Mouse (Mus musculus) stomach, embryonic 15.5 days (tissue): ENCODE results near the gene Cyp4f13. TPM values are rescaled to one million over a fixed set of nuclear protein-coding genes. Genes with fewer than 3 reads are reported as not detected.

Source experiments
- ATAC-seq: fragments of 200-750 bp; cut with Nextera tagmentation; 2 replicates; pipeline ENCODE4 v1.8.0; 2017; ENCODE audit warnings: low read depth, moderate number of reproducible peaks, moderate TSS enrichment; ENCODE audit not compliant: insufficient read depth, low FRiP score
- H3K27ac ChIP-seq: fragments of 300-500 bp; sonication (generic); 2 replicates; pipeline ENCODE4 v1.5.1; 2015; ENCODE audit warnings: mild to moderate bottlenecking, inconsistent platforms
- H3K27me3 ChIP-seq: fragments of 300-500 bp; sonication (generic); replicated peaks from 2 replicates; pipeline ENCODE4 v1.6.1; 2015; ENCODE audit warnings: inconsistent platforms
- H3K36me3 ChIP-seq: fragments of 300-500 bp; sonication (generic); 2 replicates; pipeline ENCODE4 v1.6.1; 2015; ENCODE audit warnings: inconsistent platforms
- H3K4me1 ChIP-seq: fragments of 300-500 bp; sonication (generic); 2 replicates; pipeline ENCODE4 v1.6.1; 2015; ENCODE audit warnings: inconsistent platforms
- H3K4me2 ChIP-seq: fragments of 300-500 bp; sonication (generic); 2 replicates; pipeline ENCODE4 v1.6.1; 2015; ENCODE audit warnings: mild to moderate bottlenecking, inconsistent platforms
- H3K4me3 ChIP-seq: fragments of 300-500 bp; sonication (generic); replicated peaks from 2 replicates; pipeline ENCODE4 v1.5.1; 2015; ENCODE audit warnings: inconsistent platforms
- H3K9ac ChIP-seq: fragments of 300-500 bp; sonication (generic); 2 replicates; pipeline ENCODE4 v1.6.1; 2015; ENCODE audit warnings: inconsistent platforms
- H3K9me3 ChIP-seq: fragments of 300-500 bp; sonication (generic); 2 replicates; pipeline ENCODE4 v1.6.1; 2016; ENCODE audit warnings: inconsistent platforms
- WGBS: fragments of 180-500 bp; shearing (Covaris S2); methylation state at CpG from one replicate; pipeline ENCODE4 v1.1.7; 2015; 5-methylcytosine and 5-hydroxymethylcytosine counted together
- polyA plus RNA-seq: library from polyadenylated mRNA; unstranded; fragments of >200 nt; fragmentation: Nextera tagmentation; extraction: Ambion mirVana; gene quantifications from 2 replicates; pipeline ENCODE4 v1.2.1, GENCODE M21; 2015

The Cyp4f13 gene
- polyA plus RNA-seq, 1 experiment from 2014 or later: 18.4 TPM

- Histone ChIP-seq H3K36me3 (no peaks in the 10 kb centered on the region), H3K9me3 (no peaks in the 10 kb centered on the region), H3K9ac (no peak overlapping the region), H3K4me1 (peaks cover 13% of the 10 kb centered on the region), H3K4me2 (no peak overlapping the region), H3K27me3 (no peaks in the 10 kb centered on the region), H3K4me3 (no peak overlapping the region), H3K27ac (no peak overlapping the region)
- 62% methylated on average over 3 of the region's 3 CpGs for WGBS
- no peak for ATAC-seq
These were observed 2.7 kb downstream of the Cyp4f13 start for GRCm38 (mm10) chr17:32944402-32945035.

GRCm38 (mm10) chr17:32943661-32944060, 3.5 kb downstream of the Cyp4f13 start:
- Histone ChIP-seq H3K27me3 (no peaks in the 10 kb centered on the region), H3K4me2 (no peak overlapping the region)
- WGBS: 88% methylated on average over 3 of the region's 3 CpGs

GRCm38 (mm10) chr17:32939831-32940230, 7.4 kb downstream of the Cyp4f13 start:
- H3K4me1 ChIP-seq: no peaks in the 10 kb centered on the region
- H3K4me2 ChIP-seq: no peak overlapping the region
- H3K4me3 ChIP-seq: no peak overlapping the region
- no peak overlapping the region for H3K27ac ChIP-seq
- no peak for ATAC-seq
- H3K9me3 ChIP-seq: no peaks in the 10 kb centered on the region
- WGBS: 81% methylated on average over 4 of the region's 4 CpGs
- H3K9ac ChIP-seq: no peak overlapping the region
- H3K27me3 ChIP-seq: no peaks in the 10 kb centered on the region
- H3K36me3 ChIP-seq: no peaks in the 10 kb centered on the region

More at GRCm38 (mm10) chr17:32943661-32944060, 3.5 kb downstream of the Cyp4f13 start:
- Histone ChIP-seq H3K4me3 (no peak overlapping the region), H3K4me1 (peaks cover 13% of the 10 kb centered on the region), H3K27ac (no peak overlapping the region), H3K9me3 (no peaks in the 10 kb centered on the region), H3K36me3 (no peaks in the 10 kb centered on the region), H3K9ac (no peak overlapping the region)
- no peak for ATAC-seq

GRCm38 (mm10) chr17:32927803-32928202, 19.4 kb downstream of the Cyp4f13 start:
- no peak for ATAC-seq
- 78% methylated on average over 5 of the region's 5 CpGs for WGBS
- H3K4me3 ChIP-seq: no peak overlapping the region
- H3K4me2 ChIP-seq: no peak overlapping the region
- H3K27me3 ChIP-seq: no peaks in the 10 kb centered on the region
- no peaks in the 10 kb centered on the region for H3K36me3 ChIP-seq
- no peak overlapping the region for H3K27ac ChIP-seq
- no peak overlapping the region for H3K9ac ChIP-seq
- peaks cover 5% of the 10 kb centered on the region; the same call in 1 of the 2 replicates for H3K4me1 ChIP-seq
- no peaks in the 10 kb centered on the region for H3K9me3 ChIP-seq

- H3K9ac ChIP-seq: peak overlapping the region; percentile 37; the same call in 1 of the 2 replicates
- no peaks in the 10 kb centered on the region for H3K36me3 ChIP-seq
- peak overlapping the region; percentile 61; the same call in 1 of the 2 replicates for H3K27ac ChIP-seq
- ATAC-seq: peak; percentile 92
- no peaks in the 10 kb centered on the region for H3K9me3 ChIP-seq
- peak overlapping the region; percentile 86 for H3K4me2 ChIP-seq
- WGBS: 11% methylated on average over 32 of the region's 32 CpGs
- peak overlapping the region; percentile 52 for H3K4me3 ChIP-seq
- H3K4me1 ChIP-seq: peaks cover 5% of the 10 kb centered on the region; the same call in 1 of the 2 replicates
- H3K27me3 ChIP-seq: no peaks in the 10 kb centered on the region
These were observed 22.4 kb downstream of the Cyp4f13 start for GRCm38 (mm10) chr17:32924658-32925312.

- Histone ChIP-seq H3K4me3 (no peak overlapping the region), H3K27ac (no peak overlapping the region), H3K9ac (no peak overlapping the region), H3K36me3 (no peaks in the 10 kb centered on the region), H3K27me3 (no peaks in the 10 kb centered on the region), H3K4me1 (peaks cover 5% of the 10 kb centered on the region; the same call in 1 of the 2 replicates), H3K4me2 (no peak overlapping the region), H3K9me3 (no peaks in the 10 kb centered on the region)
- WGBS: 94% methylated on average over 1 of the region's 1 CpGs
- no peak for ATAC-seq
These were observed 23.5 kb downstream of the Cyp4f13 start for GRCm38 (mm10) chr17:32923681-32924080.

- Histone ChIP-seq H3K9ac (no peak overlapping the region), H3K27ac (no peak overlapping the region), H3K27me3 (no peaks in the 10 kb centered on the region), H3K4me3 (no peak overlapping the region), H3K36me3 (no peaks in the 10 kb centered on the region), H3K9me3 (no peaks in the 10 kb centered on the region), H3K4me1 (no peaks in the 10 kb centered on the region), H3K4me2 (no peak overlapping the region)
- WGBS: 51% methylated on average over 2 of the region's 2 CpGs
- no peak for ATAC-seq
These were observed 28.1 kb downstream of the Cyp4f13 start for GRCm38 (mm10) chr17:32919123-32919522.

- Histone ChIP-seq H3K4me3 (no peak within 1 kb of the TSS), H3K27ac (no peak within 1 kb of the TSS), H3K9ac (no peak within 1 kb of the TSS)
These were observed 30.1 kb downstream of the Cyp4f13 start, which contains the start of gene Cyp4f14 for GRCm38 (mm10) chr17:32917131-32917530. Cyp4f14 (minus strand) TSS chr17:32917342.

GRCm38 (mm10) chr17:32916075-32916474, 31.1 kb downstream of the Cyp4f13 start:
- H3K4me2 ChIP-seq: no peak overlapping the region
- no peak overlapping the region for H3K4me3 ChIP-seq
- H3K27ac ChIP-seq: no peak overlapping the region
- no peaks in the 10 kb centered on the region for H3K4me1 ChIP-seq
- H3K27me3 ChIP-seq: no peaks in the 10 kb centered on the region
- H3K9ac ChIP-seq: no peak overlapping the region
- no peaks in the 10 kb centered on the region for H3K36me3 ChIP-seq
- 74% methylated on average over 1 of the region's 1 CpGs for WGBS
- no peaks in the 10 kb centered on the region for H3K9me3 ChIP-seq
- ATAC-seq: no peak

More at GRCm38 (mm10) chr17:32917131-32917530, 30.1 kb downstream of the Cyp4f13 start, which contains the start of gene Cyp4f14:
- WGBS: 69% methylated on average over 2 of the region's 2 CpGs
- H3K4me1 ChIP-seq: no peaks in the 10 kb centered on the region
- ATAC-seq: no peak
- no peaks in the 10 kb centered on the region for H3K36me3 ChIP-seq
- H3K9me3 ChIP-seq: no peaks in the 10 kb centered on the region
- H3K27me3 ChIP-seq: no peaks in the 10 kb centered on the region
- H3K4me2 ChIP-seq: no peak within 1 kb of the TSS

- WGBS: 75% methylated on average over 10 of the region's 10 CpGs
- H3K4me1 ChIP-seq: peaks cover 3% of the 10 kb centered on the region; the same call in 1 of the 2 replicates
These were observed 41.0 kb downstream of the Cyp4f13 start for GRCm38 (mm10) chr17:32906172-32906571.

GRCm38 (mm10) chr17:32905239-32905638, 42.0 kb downstream of the Cyp4f13 start:
- no peaks in the 10 kb centered on the region for H3K9me3 ChIP-seq
- ATAC-seq: no peak
- 11% methylated on average over 19 of the region's 19 CpGs for WGBS
- peak overlapping the region; percentile 37 for H3K4me2 ChIP-seq
- H3K27me3 ChIP-seq: no peaks in the 10 kb centered on the region
- no peak overlapping the region for H3K9ac ChIP-seq
- H3K4me3 ChIP-seq: 0 out of 2 replicates have a peak overlapping the region, but pooled peaks have one; percentile 16
- H3K4me1 ChIP-seq: peaks cover 3% of the 10 kb centered on the region; the same call in 1 of the 2 replicates
- no peak overlapping the region for H3K27ac ChIP-seq
- H3K36me3 ChIP-seq: no peaks in the 10 kb centered on the region

More at GRCm38 (mm10) chr17:32906172-32906571, 41.0 kb downstream of the Cyp4f13 start:
- no peak for ATAC-seq
- Histone ChIP-seq H3K9ac (no peak overlapping the region), H3K4me3 (no peak overlapping the region), H3K27ac (no peak overlapping the region), H3K9me3 (no peaks in the 10 kb centered on the region), H3K36me3 (no peaks in the 10 kb centered on the region), H3K27me3 (no peaks in the 10 kb centered on the region), H3K4me2 (no peak overlapping the region)

GRCm38 (mm10) chr17:32904414-32904813, 42.8 kb downstream of the Cyp4f13 start:
- no peak overlapping the region for H3K4me3 ChIP-seq
- no peaks in the 10 kb centered on the region for H3K9me3 ChIP-seq
- no peaks in the 10 kb centered on the region for H3K36me3 ChIP-seq
- no peak overlapping the region for H3K9ac ChIP-seq
- no peaks in the 10 kb centered on the region for H3K27me3 ChIP-seq
- H3K4me2 ChIP-seq: no peak overlapping the region
- no peak overlapping the region for H3K27ac ChIP-seq
- no peak for ATAC-seq
- peaks cover 3% of the 10 kb centered on the region; the same call in 1 of the 2 replicates for H3K4me1 ChIP-seq
- 74% methylated on average over 2 of the region's 2 CpGs for WGBS
